Mouse (Mus musculus) embryonic fibroblast, embryonic 13.5 days (primary cell): Measurements from ENCODE around the gene Gm20388. TPM values are rescaled to one million over a fixed set of nuclear protein-coding genes. Genes with fewer than 3 reads are reported as not detected.

Experiments
- H3K27ac ChIP-seq: 2 replicates; pipeline ENCODE4 v1.5.1; 2012; ENCODE audit warnings: low read length, control low read depth, inconsistent platforms; ENCODE audit not compliant: insufficient read depth
- H3K4me1 ChIP-seq: 2 replicates; pipeline ENCODE4 v1.6.1; 2011; ENCODE audit warnings: low read length; ENCODE audit not compliant: control insufficient read depth, insufficient read depth
- H3K4me3 ChIP-seq: 2 replicates; pipeline ENCODE4 v1.5.1; 2011; ENCODE audit warnings: mild to moderate bottlenecking, control low read depth, low read length; ENCODE audit not compliant: insufficient read depth
- CTCF ChIP-seq: IDR thresholded peaks from 2 replicates; pipeline ENCODE4 v1.5.1; 2011; ENCODE audit warnings: mild to moderate bottlenecking, control low read depth, low read length, moderate library complexity, borderline replicate concordance; ENCODE audit not compliant: insufficient read depth
- POLR2A ChIP-seq: IDR thresholded peaks from 2 replicates; pipeline ENCODE4 v1.6.1; 2011; ENCODE audit warnings: low read depth, mild to moderate bottlenecking, control low read depth, low read length, moderate library complexity
- polyA plus RNA-seq: library from polyadenylated mRNA; stranded (reverse); fragments of >200 nt; gene quantifications from 2 replicates; pipeline ENCODE4 v1.2.4, GENCODE M21; 2011; ENCODE audit warnings: low read depth; ENCODE audit not compliant: missing spikeins, insufficient read length

Gm20388 gene
- polyA plus RNA-seq, 1 experiment, result 82.8 TPM

GRCm38 (mm10) chr8:121870190-121870589, 1959.5 kb downstream of the Gm20388 start:
- Histone ChIP-seq H3K4me3 (no peak overlapping the region), H3K27ac (no peak overlapping the region), H3K4me1 (no peaks in the 10 kb centered on the region)
- TF ChIP-seq CTCF (no peak), POLR2A (no peak)

GRCm38 (mm10) chr8:121871833-121872440, 1961.3 kb downstream of the Gm20388 start:
- Histone ChIP-seq H3K4me1 (no peaks in the 10 kb centered on the region), H3K4me3 (no peak overlapping the region), H3K27ac (no peak overlapping the region)
- TF ChIP-seq CTCF, result no peak
- TF ChIP-seq POLR2A, result no peak

- H3K4me1 ChIP-seq, result no peaks in the 10 kb centered on the region
- TF ChIP-seq CTCF (peak; percentile 78; the same call in 1 of the 2 replicates), POLR2A (no peak)
- H3K4me3 ChIP-seq, result no peak overlapping the region
- no peak overlapping the region for H3K27ac ChIP-seq
Observed at GRCm38 (mm10) chr8:121874031-121874430, 1963.4 kb downstream of the Gm20388 start.

- Histone ChIP-seq H3K4me1 (no peaks in the 10 kb centered on the region), H3K27ac (no peak overlapping the region), H3K4me3 (no peak overlapping the region)
- TF ChIP-seq CTCF (no peak), POLR2A (no peak)
Observed at GRCm38 (mm10) chr8:121875045-121875444, 1964.4 kb downstream of the Gm20388 start.

- Histone ChIP-seq H3K4me3 (no peak overlapping the region), H3K27ac (no peak overlapping the region), H3K4me1 (no peaks in the 10 kb centered on the region)
- TF ChIP-seq CTCF (no peak), POLR2A (no peak)
Observed at GRCm38 (mm10) chr8:121875517-121875916, 1964.9 kb downstream of the Gm20388 start.

GRCm38 (mm10) chr8:121877212-121877611, 1966.6 kb downstream of the Gm20388 start:
- TF ChIP-seq POLR2A (no peak), CTCF (no peak)
- Histone ChIP-seq H3K27ac (no peak overlapping the region), H3K4me3 (no peak overlapping the region), H3K4me1 (no peaks in the 10 kb centered on the region)

GRCm38 (mm10) chr8:121877828-121878480, 1967.3 kb downstream of the Gm20388 start:
- no peak overlapping the region for H3K4me3 ChIP-seq
- H3K4me1 ChIP-seq, result no peaks in the 10 kb centered on the region

GRCm38 (mm10) chr8:121879712-121880111, 1969.1 kb downstream of the Gm20388 start:
- TF ChIP-seq CTCF, result no peak
- TF ChIP-seq POLR2A, result no peak
- no peak overlapping the region for H3K27ac ChIP-seq
- no peaks in the 10 kb centered on the region for H3K4me1 ChIP-seq
- no peak overlapping the region for H3K4me3 ChIP-seq

More at GRCm38 (mm10) chr8:121877828-121878480, 1967.3 kb downstream of the Gm20388 start:
- TF ChIP-seq CTCF, result no peak
- no peak for TF ChIP-seq POLR2A
- H3K27ac ChIP-seq, result no peak overlapping the region

GRCm38 (mm10) chr8:121880818-121881217, 1970.2 kb downstream of the Gm20388 start:
- Histone ChIP-seq H3K4me3 (no peak overlapping the region), H3K27ac (no peak overlapping the region), H3K4me1 (no peaks in the 10 kb centered on the region)
- TF ChIP-seq CTCF (no peak), POLR2A (no peak)

- no peak overlapping the region for H3K4me3 ChIP-seq
- no peaks in the 10 kb centered on the region for H3K4me1 ChIP-seq
- no peak overlapping the region for H3K27ac ChIP-seq
- no peak for TF ChIP-seq POLR2A
- no peak for TF ChIP-seq CTCF
Observed at GRCm38 (mm10) chr8:121881921-121882320, 1971.3 kb downstream of the Gm20388 start.
